Mouse (Mus musculus) lung, postnatal 0 days (tissue): ENCODE measurements at regions not wholly inside any gene's neighbourhood (a gene's known extent, or its start where the extent isn't known, plus 50 kb on each side); places are given as distances from the start of the nearest gene placed in this dataset.

ENCODE experiments used
- CTCF ChIP-seq: IDR thresholded peaks from 2 replicates; pipeline ENCODE4 v1.5.1; 2016; ENCODE audit warnings: antibody characterized with exemption, mild to moderate bottlenecking
- EP300 ChIP-seq: IDR thresholded peaks from 2 replicates; pipeline ENCODE4 v1.6.1; 2016; ENCODE audit warnings: antibody characterized with exemption, mild to moderate bottlenecking, control low read depth

DNA sequence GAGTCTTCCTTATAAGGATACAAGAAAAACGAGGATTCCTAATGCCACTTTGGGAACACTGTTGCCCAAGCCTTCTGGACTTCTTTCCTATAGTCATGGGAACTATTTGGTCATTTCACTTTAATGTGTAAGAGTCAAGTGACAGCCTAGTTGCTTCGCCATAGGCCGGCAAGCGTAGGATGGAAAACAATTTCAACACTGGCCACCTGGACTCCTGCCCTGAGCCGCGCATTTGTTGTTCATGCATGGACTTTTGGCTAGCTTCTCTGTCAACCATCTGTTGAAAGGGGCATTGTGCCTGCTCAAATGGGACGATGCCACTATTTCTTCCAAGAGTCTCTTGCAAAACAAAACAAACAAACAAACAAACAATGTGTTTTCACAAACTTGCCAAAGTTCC is 116.3 kb downstream of the Rfx6 start:
- TF ChIP-seq CTCF, result no peak
- no peak for TF ChIP-seq EP300
